Mouse (Mus musculus): ENCODE measurements at regions not wholly inside any gene's neighbourhood (a gene's known extent, or its start where the extent isn't known, plus 50 kb on each side); places are given as distances from the start of the nearest gene placed in this dataset.
A peak's percentile ranks its signal among the peaks of the same experiment; 100 is the strongest.

DNA sequence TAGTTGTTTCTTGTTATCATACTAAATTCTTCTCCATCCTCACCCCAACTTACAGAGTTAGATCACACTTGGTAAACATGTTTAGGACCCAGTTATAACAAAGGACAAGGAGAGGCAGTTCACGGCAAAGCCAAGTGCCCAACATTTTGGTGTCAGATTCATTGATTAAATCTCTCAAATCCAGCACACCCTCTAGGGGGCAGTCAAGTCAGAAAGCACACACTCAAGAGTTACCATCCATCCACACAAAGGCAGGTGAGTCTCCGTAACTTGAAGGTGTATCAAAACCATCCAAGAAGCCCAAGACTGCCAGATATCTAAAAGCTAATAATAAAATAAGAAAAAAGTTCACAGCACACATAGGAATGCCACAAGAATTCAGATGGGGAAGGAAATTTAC is 161.8 kb downstream of the Rbm26 start:
- TF ChIP-seq CTCF (IDR thresholded peaks at IDR 0.05; ENCODE audit: low read depth) (0 out of 2 replicates have a peak, but pooled peaks have one; percentile 2), EP300 (optimal IDR thresholded peaks at IDR 0.05) (no peak)
